Mouse (Mus musculus) adrenal gland, adult (tissue): ENCODE results near the gene Zbtb45.

Source experiments
- DNase-seq, 2 experiments: peaks; one replicate each; pipeline ENCODE4 v3.0.0; 2022 to 2023; ENCODE audit warnings: low spot score in 1 of 2; ENCODE audit not compliant: inconsistent age in 2 of 2

The Zbtb45 gene

DNA sequence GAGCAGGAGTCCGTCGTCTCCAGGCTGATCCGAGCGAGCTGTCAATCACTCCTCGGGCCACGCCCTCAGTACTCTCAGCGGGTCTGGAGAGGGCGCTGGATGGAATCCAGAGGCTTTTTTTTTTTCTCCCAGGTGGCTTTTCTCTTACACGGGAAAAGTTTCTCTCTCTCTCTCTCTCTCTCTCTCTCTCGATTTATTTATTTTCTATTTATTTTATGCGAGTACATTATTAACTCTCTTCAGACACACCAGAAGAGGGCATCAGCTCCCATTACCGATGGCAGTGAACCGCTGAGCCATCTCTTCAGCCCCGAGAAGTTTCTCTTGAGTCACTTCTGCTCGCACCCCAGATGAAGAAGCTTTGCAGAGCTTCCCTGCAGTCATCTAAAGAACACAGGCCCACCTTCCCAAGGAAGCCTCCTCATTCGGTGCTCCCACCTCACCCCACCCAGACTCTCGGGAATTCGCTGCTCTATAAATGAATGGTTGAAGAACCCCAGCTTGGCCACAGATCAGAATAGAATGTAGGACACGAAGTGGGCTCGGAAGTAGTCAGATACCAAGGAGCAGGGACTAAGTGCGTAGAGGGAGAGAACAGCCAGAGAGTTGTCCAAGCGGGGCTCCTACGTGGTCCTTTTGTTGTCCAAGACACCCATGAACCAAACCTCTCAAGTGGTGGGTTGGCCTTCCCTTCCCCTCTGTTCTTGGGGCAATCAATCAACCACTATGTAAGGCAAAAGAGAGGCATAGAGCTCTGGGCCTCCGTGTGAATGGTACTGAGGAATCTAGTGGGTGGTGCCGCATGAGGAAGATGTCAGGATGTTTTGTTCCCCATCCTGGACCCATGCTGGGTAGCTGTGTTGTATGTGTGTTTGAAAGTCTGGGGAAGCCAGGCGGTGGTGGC lies at the start of gene Zbtb45:
Gene Zbtb45, minus strand, starts transcription at position 30 of the 904 bp plus-strand sequence.
- peak in 1 of 2 experiments; percentile 37 for DNase-seq

DNA sequence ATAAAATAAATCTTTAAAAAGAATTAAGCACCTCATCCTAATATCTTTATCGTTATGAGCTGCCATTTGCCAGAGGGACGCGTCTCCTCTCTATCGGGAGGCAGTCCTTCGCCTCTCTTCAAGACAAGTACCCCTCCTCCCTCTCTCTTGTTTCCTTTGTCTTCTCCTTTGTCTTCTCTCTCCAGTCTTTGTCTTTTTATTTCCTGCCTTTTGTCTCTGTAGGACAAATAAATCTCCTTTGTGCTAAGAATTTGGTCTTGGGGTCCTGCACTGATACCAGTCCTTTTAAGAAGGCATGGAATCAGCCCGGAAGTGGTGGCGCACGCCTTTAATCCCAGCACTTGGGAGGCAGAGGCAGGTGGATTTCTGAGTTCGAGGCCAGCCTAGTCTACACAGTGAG lies 49.7 kb upstream of the Zbtb45 start:
- no peak for DNase-seq

DNA sequence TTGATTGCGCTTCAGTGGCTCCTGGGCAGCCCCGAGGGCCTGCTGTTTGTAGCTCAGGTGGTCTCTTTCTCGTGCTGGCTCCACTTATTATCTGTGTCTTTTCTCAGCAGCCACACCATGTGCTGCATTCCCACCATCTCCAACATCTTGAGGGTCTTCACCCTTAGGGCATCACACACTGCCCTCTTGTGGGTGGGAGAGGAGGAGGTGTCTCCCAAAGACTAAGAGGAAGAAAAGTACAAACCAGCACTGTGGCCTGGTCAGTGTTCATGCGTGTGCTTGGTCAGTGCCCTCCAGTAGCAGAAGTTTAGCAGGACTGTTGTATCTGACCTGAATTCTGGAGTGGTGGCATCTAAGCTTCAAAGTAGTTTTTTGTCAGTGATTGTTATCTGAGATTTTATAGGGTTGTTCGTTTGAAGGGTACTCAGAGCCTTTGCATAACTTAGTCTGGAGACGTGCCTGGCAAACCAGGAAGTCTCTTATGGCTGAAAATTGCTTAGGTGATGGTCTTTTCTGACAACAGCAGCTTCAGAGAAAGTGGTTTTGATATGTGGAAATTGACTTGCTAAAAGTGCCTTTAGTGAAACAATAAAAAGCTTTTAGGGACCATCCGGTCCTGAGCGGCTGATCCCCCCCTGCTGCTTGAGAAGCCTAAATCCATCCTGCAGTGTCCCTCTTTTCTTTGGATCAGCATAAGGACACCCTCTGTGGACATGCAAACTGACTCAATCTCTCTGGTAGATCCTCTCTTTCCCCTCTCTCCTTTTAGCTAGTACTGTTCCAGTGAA lies 47.3 kb upstream of the Zbtb45 start:
- DNase-seq = no peak

DNA sequence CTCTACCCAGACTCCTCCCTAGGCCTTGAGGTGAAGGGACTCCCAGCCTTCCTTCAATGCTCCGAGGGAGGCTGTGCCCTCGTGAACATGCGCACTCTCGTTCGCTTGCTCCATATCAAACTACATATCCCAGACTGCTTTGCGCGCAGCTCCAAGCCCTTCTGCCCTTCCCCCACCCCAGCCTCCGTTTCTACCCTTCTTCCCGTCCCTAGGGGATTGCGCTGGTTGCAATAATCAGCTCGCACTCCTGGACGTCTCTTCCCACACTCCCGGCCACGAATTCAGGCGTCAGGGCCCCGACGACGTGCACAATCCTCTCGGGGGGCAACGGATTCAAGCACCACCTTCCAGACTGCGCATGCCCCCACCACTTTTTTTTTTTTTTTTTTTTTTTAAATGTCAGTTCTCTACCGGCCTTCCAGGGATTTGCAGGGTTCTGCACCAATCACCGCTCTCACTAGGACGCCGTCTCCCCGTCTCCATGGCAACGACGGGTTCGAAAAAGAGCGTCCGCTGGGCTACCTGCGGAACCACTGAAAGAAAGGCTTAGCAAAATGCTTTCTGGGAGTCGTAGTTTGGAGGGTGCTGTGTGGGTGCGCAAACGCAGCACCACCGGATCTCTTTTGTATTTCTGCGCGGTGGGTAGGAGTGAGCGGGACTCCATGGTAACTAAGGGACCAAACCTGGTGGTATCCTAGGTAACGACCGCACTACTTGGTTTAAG lies 44.6 kb upstream of the Zbtb45 start, which contains the start of gene Mzf1:
Gene Mzf1, minus strand, starts transcription at position 478 of the 724 bp plus-strand sequence.
- peak; percentile 95 to 99 for DNase-seq

DNA sequence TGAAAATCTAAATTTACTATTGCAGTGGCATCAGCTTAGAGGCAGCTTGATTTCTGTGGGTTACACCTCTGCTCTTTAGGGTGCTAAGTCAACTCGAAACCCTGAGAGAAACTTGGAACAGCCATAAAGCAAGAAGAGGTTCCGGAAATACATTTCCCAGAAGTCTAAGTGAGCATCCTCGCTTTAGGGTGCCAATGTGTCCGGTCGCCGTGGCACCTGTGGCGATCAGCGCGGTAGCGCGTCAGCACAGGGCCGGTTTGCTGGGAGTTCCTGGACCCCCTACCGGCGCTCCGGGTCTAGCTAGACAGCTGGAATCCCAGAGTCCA lies 44.1 kb upstream of the Zbtb45 start:
- no peak for DNase-seq

DNA sequence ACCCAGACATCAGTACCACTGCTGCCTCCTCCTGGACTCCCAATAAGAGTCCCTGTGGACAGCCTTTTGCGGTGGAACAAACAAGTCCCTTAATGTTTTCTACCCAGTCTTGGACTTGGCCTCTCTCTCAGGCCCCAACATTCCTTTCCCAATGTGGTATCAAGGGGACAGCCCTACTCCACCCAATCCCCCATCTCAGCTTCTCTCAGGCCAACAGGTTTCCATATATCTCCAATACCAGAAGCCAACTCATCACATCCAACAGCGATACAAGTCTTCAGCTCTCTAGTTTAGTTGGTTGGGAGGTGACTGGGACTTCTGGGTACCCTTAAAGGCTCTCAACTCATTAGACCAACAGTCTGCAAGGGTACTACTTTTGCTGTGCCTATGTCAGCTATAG lies 43.7 kb upstream of the Zbtb45 start:
- DNase-seq = peak in 1 of 2 experiments; percentile 43

DNA sequence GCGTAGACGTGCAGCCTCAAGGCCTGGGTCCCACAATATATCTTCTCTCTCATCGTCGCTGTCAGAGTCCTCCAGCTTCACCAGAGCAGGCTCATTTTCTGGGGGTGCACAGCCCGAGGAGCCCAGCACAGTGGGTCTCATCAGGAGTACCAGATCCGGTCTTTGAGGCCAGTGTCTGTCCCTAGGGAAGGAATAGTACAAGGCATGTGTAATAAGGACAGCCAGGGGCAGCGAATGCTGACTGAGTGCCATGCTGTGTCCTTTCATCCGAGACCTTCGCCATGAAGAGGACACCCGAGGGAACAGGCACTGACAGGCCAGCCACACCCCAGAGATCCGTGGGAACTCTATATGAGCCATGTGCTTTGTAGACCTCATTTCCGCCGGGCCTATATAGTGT lies 43.2 kb upstream of the Zbtb45 start:
- DNase-seq = peak in 1 of 2 experiments; percentile 28

DNA sequence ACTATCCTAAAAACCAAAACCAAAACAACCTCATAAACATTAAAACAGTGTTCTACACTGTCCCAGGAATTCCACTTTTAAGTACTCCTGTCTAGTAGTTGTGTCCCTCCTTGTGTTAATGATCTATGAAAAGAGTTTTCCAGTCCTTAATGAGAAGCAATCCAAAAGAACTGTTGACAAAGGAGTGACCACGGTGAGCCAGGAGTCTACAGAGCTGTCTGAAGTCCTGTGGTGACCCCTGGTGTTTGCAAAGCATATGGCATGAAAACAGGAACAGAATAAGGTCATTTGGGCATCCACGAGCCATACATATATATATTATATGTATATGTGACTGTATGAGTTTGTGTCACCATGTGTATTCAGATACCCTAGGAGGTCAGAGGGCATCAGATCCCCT lies 36.2 kb upstream of the Zbtb45 start:
- DNase-seq = peak; percentile 66 to 93

DNA sequence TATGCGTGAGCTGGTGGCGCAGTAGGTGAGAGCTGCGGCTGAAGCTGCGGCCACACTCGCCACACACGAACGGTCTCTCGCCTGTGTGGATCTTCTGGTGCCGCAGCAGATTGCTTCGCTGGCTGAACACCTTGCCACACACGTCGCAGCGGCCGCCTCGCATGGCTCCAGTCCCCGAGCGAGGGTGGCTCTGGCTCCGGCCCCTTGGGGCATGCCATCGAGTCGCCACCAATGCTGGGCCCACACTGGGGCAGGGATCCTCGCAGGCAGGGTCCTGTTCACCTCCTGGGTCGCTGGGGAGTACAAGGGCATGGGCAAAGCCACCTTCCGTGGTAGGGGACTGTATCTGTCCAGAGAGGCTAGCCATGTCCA lies 34.4 kb upstream of the Zbtb45 start:
- no peak for DNase-seq

DNA sequence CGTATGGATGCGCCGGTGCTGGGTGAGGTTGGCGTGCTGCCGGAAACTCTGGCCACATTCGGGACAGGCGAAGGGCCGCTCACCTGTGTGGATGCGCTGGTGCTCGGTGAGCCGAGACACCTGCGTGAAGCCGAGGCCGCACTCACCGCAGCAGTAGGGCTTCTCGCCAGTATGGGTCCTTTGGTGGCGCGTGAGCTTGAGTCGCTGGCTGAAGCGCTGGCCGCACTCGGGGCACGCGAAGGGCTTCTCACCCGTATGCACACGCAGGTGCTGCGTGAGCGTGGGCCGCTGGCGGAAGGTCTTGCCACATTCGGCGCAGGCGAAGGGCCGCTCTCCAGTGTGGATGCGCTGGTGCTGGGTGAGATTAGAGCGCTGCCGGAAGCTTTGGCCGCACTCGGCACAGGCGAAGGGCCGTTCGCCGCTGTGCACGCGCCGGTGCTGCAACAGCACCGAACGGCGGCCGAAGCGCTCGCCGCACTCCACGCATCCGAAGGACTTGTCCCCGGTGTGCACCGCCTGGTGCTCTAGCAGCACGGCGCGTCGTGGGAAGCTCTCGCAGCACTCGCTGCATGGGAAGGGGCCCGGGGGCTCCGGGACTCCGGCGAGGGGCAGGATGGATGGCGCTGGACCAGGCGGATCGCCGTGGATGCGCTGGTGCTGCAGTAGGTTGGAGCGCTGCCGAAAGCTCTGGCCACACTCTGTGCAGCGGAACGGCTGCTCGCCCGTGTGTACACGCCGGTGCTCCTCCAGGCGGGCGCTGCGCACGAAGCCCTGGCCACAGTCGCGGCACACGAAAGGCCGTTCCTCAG lies 33.8 kb upstream of the Zbtb45 start:
- DNase-seq = peak; percentile 57 to 77

DNA sequence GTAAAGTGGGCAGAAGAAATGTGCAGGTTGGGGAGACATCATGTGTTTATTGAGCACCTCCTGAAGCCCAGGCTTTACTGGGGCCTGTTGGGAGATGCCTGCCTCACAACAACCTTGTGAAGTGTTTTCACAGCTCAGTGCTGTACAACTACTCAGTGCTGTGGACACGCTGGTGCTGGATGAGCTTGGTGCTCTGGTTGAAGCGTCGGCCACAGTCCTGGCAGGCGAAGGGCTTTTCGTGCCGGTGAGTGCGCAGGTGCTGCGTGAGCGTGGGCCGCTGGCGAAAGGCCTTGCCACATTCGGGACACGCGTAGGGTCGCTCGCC lies 33.2 kb upstream of the Zbtb45 start:
- DNase-seq = no peak

DNA sequence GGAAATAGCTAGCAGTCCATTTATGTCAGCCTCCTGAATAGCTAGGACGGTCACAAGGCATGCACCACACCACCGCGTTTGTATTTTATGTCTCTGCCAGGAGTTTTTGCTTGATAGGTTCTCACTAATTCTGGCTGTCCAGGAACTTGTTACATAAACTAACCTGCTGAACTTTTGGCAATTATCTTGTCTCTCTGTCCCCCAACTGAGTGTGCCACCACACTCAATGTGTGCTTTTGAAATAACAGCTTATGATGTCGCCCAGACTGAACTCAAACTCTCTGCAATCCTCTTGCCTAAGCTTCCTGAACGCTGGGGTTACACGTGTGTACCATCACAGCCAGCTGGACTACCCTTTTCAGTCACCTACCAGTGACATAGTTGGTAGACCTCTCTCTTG lies 32.7 kb upstream of the Zbtb45 start:
- DNase-seq = no peak

DNA sequence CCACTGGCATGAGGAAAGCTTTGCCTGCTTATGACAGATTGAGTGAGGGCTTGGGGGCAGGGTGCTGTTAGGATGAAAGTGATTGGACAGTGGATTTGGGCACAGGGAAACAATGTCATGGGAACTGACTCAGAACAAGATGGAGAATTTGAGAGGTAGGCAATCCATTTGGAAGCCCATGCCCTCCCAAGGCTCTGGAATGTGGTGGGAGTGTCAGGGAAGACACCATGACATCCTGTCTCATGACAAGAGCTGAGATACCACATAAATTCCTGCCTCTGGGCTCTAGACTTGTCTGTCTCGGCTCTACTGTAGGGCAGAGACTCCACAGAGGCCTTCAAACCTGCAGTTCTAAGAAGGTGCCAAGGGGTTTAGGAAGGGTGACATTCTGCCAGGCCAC lies 31.4 kb upstream of the Zbtb45 start:
- peak in 1 of 2 experiments; percentile 23 for DNase-seq

DNA sequence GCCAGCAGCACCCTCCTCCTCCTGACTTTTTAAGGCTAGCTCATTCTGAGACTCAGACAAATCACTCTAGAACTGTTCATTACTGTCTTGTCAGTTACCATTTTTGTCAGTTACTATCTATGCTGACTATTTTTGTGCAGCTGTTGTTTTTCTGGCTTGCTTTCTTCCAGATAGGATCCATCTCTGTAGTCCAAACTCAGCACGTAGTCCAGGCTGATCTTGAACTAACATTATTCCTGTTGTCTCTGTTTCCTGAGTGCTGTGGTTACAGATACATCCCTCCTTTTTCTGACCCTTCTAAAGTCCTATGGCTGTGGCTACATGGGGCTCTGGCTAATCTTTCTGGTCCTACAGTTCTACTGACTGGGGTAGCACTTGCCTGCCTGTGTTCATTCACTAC lies 29.3 kb upstream of the Zbtb45 start:
- no peak for DNase-seq

DNA sequence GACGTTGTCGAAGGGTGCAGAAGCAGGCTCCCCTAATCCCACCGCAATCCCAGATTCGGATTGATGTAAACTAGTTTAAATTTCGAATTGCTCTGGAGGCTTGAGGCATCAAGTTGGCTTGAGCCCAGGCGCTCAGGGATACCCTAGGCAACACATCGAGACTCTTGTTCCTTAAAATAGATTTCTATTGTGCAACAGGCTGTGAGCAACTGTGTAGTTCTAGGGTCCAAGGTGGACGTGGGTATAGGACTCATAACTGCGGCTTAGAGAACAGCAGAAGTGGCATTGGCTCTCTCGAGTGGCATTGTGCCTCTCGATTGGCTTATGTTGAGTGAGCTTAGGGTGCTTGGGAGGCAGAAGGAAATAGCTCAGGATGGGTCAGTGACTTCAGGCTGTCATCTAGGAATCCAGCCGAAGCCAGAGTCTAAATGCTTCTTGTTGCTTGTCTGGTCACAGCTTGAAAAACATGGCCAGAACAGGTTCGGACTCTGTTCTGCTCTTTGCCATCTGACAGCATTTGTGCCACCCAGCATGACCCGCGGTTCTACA lies 28.9 kb upstream of the Zbtb45 start:
- no peak for DNase-seq

DNA sequence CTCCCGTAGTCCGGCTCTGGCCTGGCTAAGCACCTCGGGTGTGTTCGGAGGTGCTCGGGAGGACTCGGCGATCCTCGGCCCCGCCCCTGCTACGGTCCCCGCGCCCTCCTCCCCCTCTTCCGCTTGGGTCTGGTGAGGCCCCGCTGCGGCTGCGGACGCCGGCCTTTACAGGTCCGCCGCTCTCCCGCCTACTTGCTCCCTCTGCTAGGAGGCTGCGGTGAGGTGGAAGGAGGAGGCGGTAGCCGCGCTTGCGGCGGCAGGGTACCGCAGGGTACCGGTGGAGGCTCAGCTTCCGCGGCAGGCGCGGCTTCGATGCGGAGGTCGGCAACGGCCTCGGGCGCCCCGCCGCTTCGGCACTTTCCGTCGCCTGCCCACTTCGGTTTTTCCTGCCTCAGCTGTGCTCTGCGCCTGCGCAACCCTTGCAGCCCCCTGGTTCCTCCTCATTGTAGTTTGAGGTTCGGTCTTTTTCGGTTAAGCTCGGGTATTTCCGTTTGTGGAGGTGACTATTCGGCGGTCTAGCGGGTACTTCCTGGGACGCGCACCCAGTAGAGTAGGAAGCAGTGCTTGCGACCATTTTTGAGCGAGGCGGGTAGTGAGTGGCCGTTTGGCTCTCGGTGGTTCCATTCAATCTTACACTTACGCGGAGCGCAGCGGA lies 28.2 kb upstream of the Zbtb45 start, which contains the start of gene Ube2m:
Gene Ube2m, minus strand, starts transcription at position 375 of the 655 bp plus-strand sequence.
- DNase-seq = peak; percentile 98 to 100

DNA sequence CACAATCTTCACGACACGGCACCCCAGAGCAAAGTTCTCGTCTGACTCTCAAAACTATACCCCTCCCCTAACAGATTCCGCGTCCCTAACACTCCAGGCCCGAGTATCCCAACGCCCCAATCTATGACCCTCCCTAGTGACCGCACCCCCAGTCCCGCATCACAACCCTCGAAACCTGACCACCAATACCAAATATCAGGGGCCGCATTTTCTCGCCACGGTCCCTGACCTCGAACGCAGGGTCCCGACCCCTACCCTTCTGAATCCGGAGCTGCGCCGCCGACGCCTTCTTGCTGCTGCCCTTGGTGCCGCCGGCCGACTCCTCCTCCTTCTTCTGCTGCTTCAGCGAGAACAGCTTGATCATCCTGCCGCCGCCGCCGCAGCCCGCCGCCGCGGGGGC lies 27.5 kb upstream of the Zbtb45 start:
- no peak for DNase-seq

DNA sequence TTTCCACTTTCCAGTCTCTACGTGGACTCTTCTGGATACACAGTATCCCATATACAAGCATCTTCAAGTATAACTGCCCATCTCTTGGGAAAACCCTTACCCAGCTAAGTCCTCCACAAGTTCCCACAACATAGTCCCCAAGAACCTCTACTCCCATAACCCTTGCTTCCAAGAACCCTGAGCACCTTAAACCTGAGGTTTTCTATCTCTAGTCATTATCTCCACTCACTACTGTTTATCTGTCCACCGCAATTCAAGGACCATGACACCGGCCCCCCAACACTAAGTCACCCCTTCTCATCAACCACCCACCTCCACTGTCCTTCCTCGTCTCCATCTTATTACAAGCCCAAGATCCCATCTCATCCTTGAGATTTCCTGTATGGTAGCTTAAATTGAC lies 27.0 kb upstream of the Zbtb45 start:
- DNase-seq = peak in 1 of 2 experiments; percentile 66

DNA sequence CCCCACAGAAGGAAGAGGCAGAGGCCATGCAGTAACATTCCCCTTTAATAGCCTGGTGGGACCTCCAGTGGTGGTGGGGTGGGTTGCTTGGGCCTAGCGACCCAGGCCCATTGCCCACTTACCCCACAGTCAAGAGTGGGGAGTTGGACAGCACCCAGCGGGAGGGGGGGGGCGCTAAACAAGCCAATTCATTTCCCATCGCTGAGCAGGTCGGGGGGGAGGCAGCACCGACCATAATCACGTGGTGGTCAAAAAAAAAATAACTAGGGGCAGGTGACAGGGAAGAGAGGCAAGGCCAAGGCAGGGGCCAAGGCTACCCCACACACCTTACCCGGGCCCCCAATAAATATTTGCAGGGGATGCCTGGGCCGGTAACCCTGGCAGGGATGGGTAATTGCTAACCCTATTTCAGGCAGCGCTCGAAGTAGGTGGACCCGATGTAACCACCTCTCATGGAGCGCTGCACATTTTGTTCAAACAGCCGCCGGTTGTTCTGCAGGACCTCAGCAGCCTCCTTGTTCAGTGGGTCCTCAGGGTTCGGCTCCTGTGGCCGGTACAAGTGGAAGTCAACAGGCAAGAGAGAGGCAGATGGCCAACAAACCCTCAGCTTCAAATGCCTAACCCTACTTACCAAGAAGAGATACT lies 25.5 kb upstream of the Zbtb45 start:
- peak in 1 of 2 experiments; percentile 48 for DNase-seq
